Mouse (Mus musculus) cerebellum, adult 2 months (tissue): ENCODE data around the gene Slc35g3. TPM values are rescaled to one million over a fixed set of nuclear protein-coding genes. Genes with fewer than 3 reads are reported as not detected.

ENCODE experiments used
- DNase-seq, 2 experiments: peaks; one replicate each; pipeline ENCODE4 v3.0.0; 2021
- H3K27ac ChIP-seq: fragments of 200-500 bp; 2 replicates; pipeline ENCODE4 v1.5.1; 2012; ENCODE audit warnings: low read length, control low read depth, inconsistent platforms; ENCODE audit not compliant: insufficient read depth
- H3K27me3 ChIP-seq: fragments of 200-500 bp; 2 replicates; pipeline ENCODE4 v1.6.1; 2012; ENCODE audit warnings: inconsistent platforms, mild to moderate bottlenecking, low read length, moderate library complexity; ENCODE audit not compliant: control insufficient read depth, insufficient read depth
- H3K4me1 ChIP-seq: fragments of 200-500 bp; 2 replicates; pipeline ENCODE4 v1.6.1; 2011; ENCODE audit warnings: low read length; ENCODE audit not compliant: control insufficient read depth, insufficient read depth
- H3K4me3 ChIP-seq: fragments of 200-500 bp; replicated peaks from 2 replicates; pipeline ENCODE3; 2011; ENCODE audit warnings: mild to moderate bottlenecking, low read depth, low read length, control low read depth; ENCODE audit not compliant: insufficient read depth
- CTCF ChIP-seq: fragments of 200-500 bp; IDR thresholded peaks from 2 replicates; pipeline ENCODE4 v1.5.1; 2011; ENCODE audit warnings: low read depth, mild to moderate bottlenecking, control low read depth, low read length, moderate library complexity, borderline replicate concordance; ENCODE audit not compliant: insufficient read depth
- POLR2A ChIP-seq: fragments of 200-500 bp; IDR thresholded peaks from 2 replicates; pipeline ENCODE4 v1.6.1; 2011; ENCODE audit warnings: low read length, control low read depth, borderline replicate concordance; ENCODE audit not compliant: insufficient read depth
- WGBS: fragments of 180-500 bp; shearing (Covaris S2); methylation state at CpG from one replicate; pipeline ENCODE4 v1.1.7; 2018; 5-methylcytosine and 5-hydroxymethylcytosine counted together
- polyA plus RNA-seq: library from polyadenylated mRNA; depleted of rRNA; stranded (reverse); fragments of >200 nt; gene quantifications from 2 replicates; pipeline ENCODE4 v1.2.3, GENCODE M21; 2012

Slc35g3 gene
- polyA plus RNA-seq, 1 experiment: not detected

DNA sequence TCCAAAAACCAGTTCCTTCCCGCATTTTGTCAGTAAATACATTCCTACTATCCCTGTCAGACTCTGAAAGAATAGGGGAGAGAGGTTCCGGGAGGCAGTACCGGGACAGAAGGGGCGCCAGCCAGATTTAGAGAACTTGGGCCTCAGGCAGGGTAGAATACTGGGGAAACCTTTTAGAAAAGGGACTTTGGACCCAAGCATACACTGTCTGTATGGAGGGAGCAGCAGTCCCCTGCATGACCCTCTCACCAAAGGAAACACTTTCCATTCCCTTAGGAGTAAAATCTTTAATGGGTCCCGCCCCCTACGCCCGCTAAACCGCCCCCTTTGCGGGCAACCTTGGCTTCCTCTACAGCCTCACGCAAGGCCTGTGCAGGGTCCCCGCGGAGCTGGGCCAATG, 41.6 kb upstream of the Slc35g3 start:
- H3K4me3 ChIP-seq: peak overlapping the region; percentile 38
- peaks cover 7% of the 10 kb centered on the region; the same call in 1 of the 2 replicates for H3K4me1 ChIP-seq
- no peak overlapping the region for H3K27ac ChIP-seq
- no peak for TF ChIP-seq POLR2A
- no peak for TF ChIP-seq CTCF
- WGBS: 17% methylated on average over 12 of the region's 12 CpGs
- peaks cover 1% of the 10 kb centered on the region; the same call in 1 of the 2 replicates for H3K27me3 ChIP-seq
- DNase-seq: no peak

DNA sequence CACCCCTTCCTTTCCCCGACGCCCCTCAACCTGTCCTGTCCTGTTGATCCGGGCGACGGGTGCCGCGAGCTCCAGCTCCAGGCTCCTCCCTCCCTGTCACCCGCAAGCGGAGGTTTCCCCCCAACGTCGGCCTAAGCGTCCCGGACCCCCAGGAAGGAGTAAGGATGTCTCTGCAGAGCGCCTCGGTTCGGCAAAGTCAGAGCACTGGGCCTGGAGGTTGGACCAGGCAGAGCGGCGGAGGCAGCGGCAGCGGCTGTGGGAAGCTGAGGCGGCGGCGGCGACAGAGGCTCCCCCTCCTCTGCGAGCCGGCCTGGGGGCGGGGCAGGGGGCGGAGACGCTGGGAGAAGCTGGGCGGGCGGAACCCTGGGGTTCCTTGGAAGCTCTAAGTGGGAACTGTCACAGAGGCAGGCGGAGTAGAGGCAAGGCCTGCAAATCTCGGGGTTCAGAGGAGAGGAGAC, 40.9 kb upstream of the Slc35g3 start:
- Histone ChIP-seq H3K4me1 (peaks cover 7% of the 10 kb centered on the region; the same call in 1 of the 2 replicates), H3K4me3 (peak overlapping the region; percentile 54), H3K27ac (no peak overlapping the region), H3K27me3 (peaks cover 1% of the 10 kb centered on the region; the same call in 1 of the 2 replicates)
- TF ChIP-seq POLR2A (0 out of 2 replicates have a peak, but pooled peaks have one; percentile 18), CTCF (no peak)
- WGBS: 8% methylated on average over 33 of the region's 33 CpGs
- DNase-seq: peak; percentile 66 to 68

DNA sequence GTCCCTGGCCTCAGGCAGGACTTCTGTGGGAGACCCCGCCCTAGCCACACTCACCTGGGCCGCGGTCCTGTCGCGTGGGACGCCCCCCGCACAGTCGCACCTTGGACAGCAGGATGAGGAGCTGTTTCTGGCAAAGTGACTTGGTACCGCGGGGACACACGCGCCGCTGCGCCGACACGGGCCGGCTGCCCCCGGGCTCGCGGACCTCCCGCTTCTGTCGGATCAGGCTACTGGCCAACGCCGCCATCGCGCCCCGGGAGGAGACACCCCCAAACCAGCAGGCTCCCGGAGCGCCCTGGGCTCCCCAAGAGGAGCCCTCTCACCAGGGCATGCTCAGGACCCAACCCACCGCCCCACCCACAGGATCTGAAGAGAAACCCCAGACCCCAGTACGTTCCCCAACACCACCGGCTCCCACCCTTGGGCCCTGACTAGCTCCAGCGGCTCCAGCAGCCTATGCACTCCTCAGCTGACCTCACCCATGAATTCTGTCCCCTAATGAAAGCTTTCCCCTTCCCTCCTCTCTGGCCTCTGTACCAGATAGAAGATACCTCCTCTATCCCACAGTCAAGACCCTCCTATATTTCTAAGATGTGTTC, 39.7 kb upstream of the Slc35g3 start, which contains the start of gene Fgf11:
TSS of gene Fgf11 (minus strand) at position 479 of the 599 bp plus-strand sequence.
- no peak for TF ChIP-seq CTCF
- TF ChIP-seq POLR2A: no peak
- Histone ChIP-seq H3K27me3 (peaks cover 1% of the 10 kb centered on the region; the same call in 1 of the 2 replicates), H3K27ac (no peak within 1 kb of the TSS), H3K4me1 (peaks cover 7% of the 10 kb centered on the region; the same call in 1 of the 2 replicates), H3K4me3 (peak within 1 kb of the TSS; percentile 54)
- DNase-seq: no peak
- 3% methylated on average over 33 of the region's 33 CpGs for WGBS

DNA sequence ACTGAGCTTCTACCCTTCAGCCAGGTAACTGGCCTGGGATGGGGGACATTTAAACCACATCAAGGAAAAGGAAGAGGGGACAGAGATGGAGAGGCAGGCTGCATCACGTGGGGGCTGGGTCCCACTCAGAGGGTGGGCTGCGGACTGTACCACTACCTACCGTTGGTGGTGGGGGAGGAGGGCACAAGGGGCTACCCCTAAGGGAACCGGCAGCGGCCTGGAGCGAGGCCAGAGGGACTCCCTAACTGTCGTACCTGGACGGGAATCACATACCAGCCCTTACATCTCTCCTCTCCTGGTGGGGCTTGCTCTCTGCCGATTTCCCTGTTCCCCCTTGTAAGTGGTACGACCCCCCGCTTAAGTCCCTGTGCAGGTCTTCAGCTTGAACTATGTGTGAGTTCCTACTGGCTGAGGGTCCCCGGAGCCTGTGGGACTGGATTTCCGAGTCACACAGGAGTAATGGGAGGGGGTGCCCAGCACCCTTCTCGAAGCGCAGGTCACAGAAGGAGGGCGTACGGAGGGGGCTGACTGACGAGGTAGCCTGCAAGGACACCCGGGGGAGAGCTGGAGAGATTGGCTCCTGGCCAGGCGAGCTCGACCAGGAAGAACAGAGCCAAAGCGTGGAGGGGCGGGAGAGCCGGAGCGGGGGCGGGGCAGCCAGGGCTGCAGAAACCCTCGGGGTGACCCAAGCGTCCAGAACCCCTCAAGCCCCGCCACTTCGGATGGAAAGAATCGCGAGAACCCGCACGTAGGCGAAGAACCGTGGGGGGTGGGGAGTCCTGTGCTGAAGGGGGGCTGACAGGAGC, 38.8 kb upstream of the Slc35g3 start:
- H3K4me1 ChIP-seq: peaks cover 7% of the 10 kb centered on the region; the same call in 1 of the 2 replicates
- H3K27ac ChIP-seq: no peak overlapping the region
- 2% methylated on average over 35 of the region's 36 CpGs for WGBS
- no peak for TF ChIP-seq CTCF
- TF ChIP-seq POLR2A: no peak
- H3K4me3 ChIP-seq: peak overlapping the region; percentile 8
- peaks cover 1% of the 10 kb centered on the region; the same call in 1 of the 2 replicates for H3K27me3 ChIP-seq
- DNase-seq: no peak

DNA sequence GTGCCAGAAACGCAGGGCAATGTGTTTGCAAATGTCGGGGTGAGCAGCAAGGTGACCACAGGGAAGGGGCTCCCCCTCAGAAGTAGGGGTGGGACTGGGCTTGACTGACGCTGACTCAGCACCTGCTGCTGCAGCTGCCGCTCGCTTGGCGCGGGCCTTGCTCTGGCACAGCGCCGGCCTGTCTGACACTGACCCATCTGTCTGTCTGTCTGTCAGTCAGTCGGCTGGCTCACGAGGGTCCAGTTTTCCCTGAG, 38.3 kb upstream of the Slc35g3 start:
- Histone ChIP-seq H3K4me3 (no peak overlapping the region), H3K4me1 (peaks cover 7% of the 10 kb centered on the region; the same call in 1 of the 2 replicates), H3K27ac (no peak overlapping the region), H3K27me3 (peaks cover 1% of the 10 kb centered on the region; the same call in 1 of the 2 replicates)
- 8% methylated on average over 11 of the region's 11 CpGs for WGBS
- DNase-seq: no peak
- TF ChIP-seq CTCF: no peak
- TF ChIP-seq POLR2A: no peak

DNA sequence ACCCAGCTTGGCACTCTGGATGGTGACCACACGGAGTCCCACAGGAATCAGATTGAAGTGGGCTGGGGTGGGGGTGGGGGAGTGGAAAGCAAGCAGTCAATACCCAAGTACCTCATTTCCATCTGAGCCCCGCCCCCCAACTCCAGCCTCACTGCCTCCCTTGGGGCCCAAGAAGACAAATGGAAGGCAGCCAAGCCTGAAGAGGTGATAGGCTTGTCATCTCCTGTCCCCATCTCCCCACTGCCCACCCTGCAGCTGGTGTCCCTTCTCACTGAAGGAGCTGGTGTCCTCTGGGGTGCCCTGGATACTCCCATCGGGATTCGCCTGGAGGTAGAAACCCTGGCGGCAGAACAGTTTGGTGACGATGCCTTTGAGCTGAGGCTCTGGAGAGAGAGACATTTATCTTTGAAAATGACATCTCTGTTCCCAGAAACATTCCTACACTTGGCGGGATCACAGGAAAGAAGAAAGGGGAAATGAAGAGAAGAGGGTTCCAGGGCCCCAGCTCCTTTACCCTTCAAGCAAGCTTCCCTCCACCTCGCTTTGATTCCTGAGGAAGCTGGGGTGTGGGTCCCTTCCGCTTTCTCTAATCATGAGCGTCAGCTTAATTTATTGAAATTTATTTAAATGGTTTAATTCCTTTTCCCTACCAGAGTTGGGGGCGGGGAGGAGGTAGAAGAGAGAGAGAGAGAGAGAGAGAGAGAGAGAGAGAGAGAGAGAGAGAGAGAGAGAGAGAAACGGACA, 37.8 kb upstream of the Slc35g3 start:
- H3K27me3 ChIP-seq: peaks cover 1% of the 10 kb centered on the region; the same call in 1 of the 2 replicates
- H3K27ac ChIP-seq: no peak overlapping the region
- TF ChIP-seq CTCF (no peak), POLR2A (no peak)
- WGBS: 45% methylated on average over 12 of the region's 12 CpGs
- H3K4me1 ChIP-seq: peaks cover 7% of the 10 kb centered on the region; the same call in 1 of the 2 replicates
- H3K4me3 ChIP-seq: no peak overlapping the region
- no peak for DNase-seq

DNA sequence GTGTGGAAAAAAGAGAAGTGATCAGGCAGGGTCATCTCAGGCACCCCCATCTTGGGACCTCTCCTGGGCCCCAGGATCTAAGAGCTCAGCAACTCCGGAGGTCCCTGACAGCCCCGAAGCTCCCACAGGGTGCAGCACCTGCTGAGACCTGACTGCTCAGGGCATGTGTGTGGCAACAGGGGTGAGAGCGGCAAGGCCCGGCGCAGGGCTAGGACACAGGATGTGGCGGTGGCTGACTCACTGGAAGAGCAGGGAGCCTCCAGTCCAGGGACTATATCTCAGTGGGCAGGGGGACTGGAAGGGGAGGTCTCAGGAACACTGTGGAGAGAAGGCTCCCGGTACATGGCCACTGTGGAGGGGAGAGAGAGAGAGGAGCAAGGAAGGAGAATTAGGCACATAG, 36.2 kb upstream of the Slc35g3 start:
- Histone ChIP-seq H3K27ac (no peak overlapping the region), H3K4me1 (peaks cover 7% of the 10 kb centered on the region; the same call in 1 of the 2 replicates), H3K27me3 (peaks cover 1% of the 10 kb centered on the region; the same call in 1 of the 2 replicates), H3K4me3 (no peak overlapping the region)
- TF ChIP-seq POLR2A: no peak
- no peak for DNase-seq
- 85% methylated on average over 7 of the region's 7 CpGs for WGBS
